Mouse (Mus musculus) cortical plate, adult 2 months (tissue): ENCODE measurements around the gene Podxl2. TPM values are rescaled to one million over a fixed set of nuclear protein-coding genes. Genes with fewer than 3 reads are reported as not detected.

Experiments
- H3K27ac ChIP-seq: fragments of 200-500 bp; 2 replicates; pipeline ENCODE4 v1.5.1; 2012; ENCODE audit warnings: low read length, control low read depth, inconsistent platforms; ENCODE audit not compliant: insufficient read depth
- H3K4me1 ChIP-seq: fragments of 200-500 bp; 2 replicates; pipeline ENCODE4 v1.6.1; 2011; ENCODE audit warnings: low read length; ENCODE audit not compliant: control insufficient read depth, insufficient read depth
- H3K4me3 ChIP-seq: fragments of 200-500 bp; 2 replicates; pipeline ENCODE4 v1.5.1; 2011; ENCODE audit warnings: mild to moderate bottlenecking, low read length, control low read depth; ENCODE audit not compliant: insufficient read depth
- CTCF ChIP-seq: fragments of 200-500 bp; IDR thresholded peaks from 2 replicates; pipeline ENCODE4 v1.5.1; 2011; ENCODE audit warnings: mild to moderate bottlenecking, control low read depth, low read length; ENCODE audit not compliant: insufficient read depth; ENCODE audit errors: extremely low read depth
- POLR2A ChIP-seq: fragments of 200-500 bp; IDR thresholded peaks from 2 replicates; pipeline ENCODE4 v1.6.1; 2011; ENCODE audit warnings: mild to moderate bottlenecking, low read length, control low read depth; ENCODE audit not compliant: insufficient read depth; ENCODE audit errors: extremely low read depth
- polyA plus RNA-seq: library from polyadenylated mRNA; depleted of rRNA; stranded (reverse); fragments of >200 nt; gene quantifications from 2 replicates; pipeline ENCODE4 v1.2.3, GENCODE M21; 2012

The Podxl2 gene
- polyA plus RNA-seq, 1 experiment, result 381 TPM

DNA sequence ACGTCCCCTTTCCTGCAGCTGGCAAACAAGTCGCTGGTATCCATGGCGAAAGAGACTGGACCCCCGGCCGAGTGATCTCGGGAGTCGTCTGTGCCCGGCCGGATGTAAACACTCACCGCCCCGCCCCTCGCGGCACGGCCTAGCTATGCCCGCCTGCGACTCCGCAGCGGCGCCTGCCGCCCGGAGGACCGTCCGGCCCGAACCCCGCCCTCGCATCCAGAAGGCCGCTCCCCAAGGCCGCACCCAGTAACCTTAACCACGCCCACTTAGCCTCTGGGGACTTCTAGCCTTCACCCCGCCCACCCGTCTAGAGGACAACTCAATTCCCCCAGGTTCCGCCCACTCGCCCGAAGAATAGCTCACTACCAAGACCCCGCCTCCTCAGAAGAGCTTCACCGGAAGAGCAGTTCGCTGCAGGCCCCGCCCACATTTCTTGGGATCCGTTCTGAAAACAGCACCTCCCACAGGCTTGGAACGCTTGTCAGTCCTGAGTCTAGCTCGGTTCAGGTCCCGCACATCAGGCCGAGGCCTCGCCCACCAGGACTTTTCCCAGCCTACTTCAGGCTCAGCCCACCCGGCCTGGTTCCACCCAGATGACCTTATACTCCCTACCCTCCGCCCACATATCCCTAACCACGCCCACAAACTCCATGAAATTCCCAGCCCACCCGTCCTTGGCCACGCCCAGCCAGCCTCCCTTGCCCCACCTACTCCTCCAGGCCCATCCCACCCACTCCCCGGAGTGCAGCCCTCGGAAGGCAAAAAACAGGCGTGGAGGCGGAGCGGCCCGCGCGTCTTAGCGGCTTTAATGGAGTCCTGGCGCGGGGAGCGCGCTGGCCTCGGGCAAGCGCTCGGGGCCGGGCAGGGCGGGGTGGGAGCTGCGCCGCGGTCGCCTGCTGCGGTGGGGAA lies 32.8 kb downstream of the Podxl2 start, which contains the start of gene Abtb1:
Gene Abtb1 (minus strand): TSS at position 204 of the 909 bp plus-strand sequence.
- H3K4me1 ChIP-seq, result no peaks in the 10 kb centered on the region
- H3K4me3 ChIP-seq, result peak within 1 kb of the TSS; percentile 91
- TF ChIP-seq POLR2A (peak; percentile 48), CTCF (peak; percentile 19; the same call in 1 of the 2 replicates)
- peak within 1 kb of the TSS; percentile 74 for H3K27ac ChIP-seq

DNA sequence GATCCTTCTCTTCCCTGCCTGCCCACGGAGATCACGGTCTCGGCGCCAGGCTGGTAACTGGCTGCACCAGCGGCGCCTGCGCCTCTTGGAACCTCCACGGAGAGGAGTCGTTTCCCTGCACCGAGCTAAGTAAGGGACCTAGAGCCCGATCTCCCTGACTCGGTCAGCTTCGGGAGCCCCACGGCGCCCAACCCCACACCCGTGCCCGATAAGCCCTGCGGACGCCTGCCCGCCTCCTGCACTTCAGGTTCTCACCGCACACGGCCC lies 33.4 kb downstream of the Podxl2 start:
- peak overlapping the region; percentile 91 for H3K4me3 ChIP-seq

DNA sequence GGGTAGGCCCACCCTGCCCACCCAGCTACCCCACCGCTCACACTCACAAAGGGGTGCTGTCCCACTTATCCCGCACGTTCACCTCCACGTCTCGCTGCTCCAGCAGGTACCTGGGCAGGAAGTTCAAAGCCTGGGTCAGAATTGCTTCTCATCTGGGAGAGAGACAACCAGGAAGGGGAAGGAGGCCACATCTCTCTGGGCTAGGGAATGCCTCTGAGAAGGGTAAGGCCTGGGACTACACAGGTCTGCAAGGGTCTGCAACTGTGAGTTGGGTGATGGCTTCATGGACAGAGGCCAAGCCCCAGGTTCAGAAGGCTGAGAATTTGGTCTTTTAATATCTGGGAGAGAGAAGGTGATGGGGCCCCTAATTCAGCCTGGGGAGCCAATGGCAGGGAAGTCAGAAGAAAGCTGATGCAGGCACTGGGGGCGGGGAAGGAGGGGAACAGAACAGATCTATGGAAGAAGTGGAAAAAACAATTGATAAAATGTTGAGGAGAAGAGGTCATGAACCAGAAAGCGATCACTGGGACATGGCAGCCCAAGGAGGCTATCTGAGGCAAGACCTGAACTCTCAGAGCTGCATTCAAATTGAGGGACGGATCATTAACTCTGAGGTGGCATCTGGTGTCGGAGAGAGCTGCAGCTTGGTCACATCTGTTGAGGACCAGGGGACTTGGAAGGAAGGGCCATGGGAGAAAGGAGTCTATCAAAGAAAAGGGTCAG lies 33.9 kb downstream of the Podxl2 start:
- no peak for TF ChIP-seq POLR2A
- no peak for TF ChIP-seq CTCF

More for the DNA sequence above, 33.4 kb downstream of the Podxl2 start:
- H3K27ac ChIP-seq, result peak overlapping the region; percentile 74
- no peaks in the 10 kb centered on the region for H3K4me1 ChIP-seq
- TF ChIP-seq POLR2A (no peak), CTCF (no peak)

DNA sequence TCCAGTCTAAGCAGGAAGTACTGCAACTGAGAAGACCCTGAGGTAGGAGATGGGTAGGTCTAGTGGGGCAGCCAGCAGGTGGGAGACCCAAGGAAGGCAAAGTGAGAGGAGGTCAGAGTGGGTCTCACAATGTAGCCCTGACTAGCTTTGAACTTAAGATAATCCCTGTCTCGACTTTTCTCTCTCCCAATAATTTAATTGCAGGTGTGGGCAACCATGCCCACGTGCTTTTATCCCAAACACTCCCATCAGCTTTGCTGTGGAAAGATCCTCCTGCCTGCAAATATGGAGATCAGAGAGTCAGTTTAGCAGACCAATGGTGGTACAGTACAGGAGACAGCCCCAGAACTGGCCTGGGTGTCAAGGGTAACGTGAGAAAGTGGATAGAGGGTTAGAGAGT lies 34.6 kb downstream of the Podxl2 start:
- TF ChIP-seq POLR2A, result no peak
- TF ChIP-seq CTCF, result no peak
- Histone ChIP-seq H3K4me1 (no peaks in the 10 kb centered on the region), H3K4me3 (peak overlapping the region; percentile 91; the same call in 1 of the 2 replicates), H3K27ac (no peak overlapping the region)

More for the DNA sequence above, 33.9 kb downstream of the Podxl2 start:
- Histone ChIP-seq H3K4me3 (peak overlapping the region; percentile 91), H3K27ac (peak overlapping the region; percentile 74; the same call in 1 of the 2 replicates), H3K4me1 (no peaks in the 10 kb centered on the region)

DNA sequence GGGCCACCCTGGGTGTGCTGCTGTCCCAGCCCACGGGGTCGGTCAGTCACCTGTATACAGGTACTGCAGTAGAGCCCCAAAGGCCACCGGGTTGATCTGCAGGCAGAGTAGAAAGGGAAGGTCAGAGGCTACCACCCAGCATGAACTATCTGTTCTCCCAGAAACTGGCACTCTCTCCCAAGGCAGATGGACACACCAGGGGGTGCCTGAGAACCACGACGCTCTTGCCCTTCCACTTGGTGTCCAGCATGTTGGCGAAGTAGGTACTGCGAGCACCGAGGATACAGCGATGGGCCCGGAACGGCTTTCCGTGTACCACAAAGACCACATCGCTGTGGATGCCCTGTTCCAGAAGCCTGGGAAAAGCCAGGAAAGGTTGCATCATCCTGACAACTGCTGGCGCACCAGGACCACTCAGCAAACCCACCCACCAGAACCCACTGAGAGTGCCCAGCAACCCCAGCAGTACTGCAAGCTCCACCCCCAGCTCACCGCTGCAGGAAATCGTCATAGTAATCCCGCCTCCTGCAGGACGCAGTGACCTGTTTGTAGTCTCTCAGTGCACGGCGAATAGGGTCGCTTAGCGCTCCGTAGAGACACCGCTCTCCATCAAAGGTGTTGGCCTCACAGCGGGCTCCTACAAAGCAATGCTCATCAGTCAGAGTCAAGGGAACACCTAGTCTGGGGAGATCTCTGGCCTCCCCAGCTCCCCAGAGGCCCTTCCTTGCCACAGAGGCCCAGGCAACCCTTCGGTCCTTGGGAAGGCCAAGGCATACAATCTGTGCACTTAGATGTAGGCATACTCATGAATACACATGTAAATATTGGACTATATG lies 35.5 kb downstream of the Podxl2 start:
- no peak overlapping the region for H3K27ac ChIP-seq
- H3K4me3 ChIP-seq, result no peak overlapping the region
- TF ChIP-seq POLR2A, result no peak
- TF ChIP-seq CTCF, result no peak
- H3K4me1 ChIP-seq, result no peaks in the 10 kb centered on the region

DNA sequence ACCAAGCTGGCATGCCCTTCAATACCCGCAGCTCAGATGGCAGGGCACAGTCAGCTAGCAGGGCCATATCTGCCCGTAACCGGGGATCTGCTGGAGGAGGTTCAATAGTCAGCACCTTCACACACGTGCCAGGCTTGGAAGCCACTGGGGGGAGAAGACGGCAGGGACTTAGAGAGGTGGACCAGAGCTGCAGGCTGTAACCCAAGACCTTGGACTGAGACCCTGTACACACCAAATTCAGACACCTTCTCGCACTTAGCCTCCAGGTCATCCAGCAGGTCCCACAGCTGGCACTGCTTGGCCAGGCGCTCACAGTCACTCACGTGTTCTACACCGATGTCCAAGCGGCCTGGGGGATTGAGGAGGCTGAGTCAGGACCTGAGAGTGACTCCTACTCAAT lies 36.2 kb downstream of the Podxl2 start:
- H3K4me3 ChIP-seq, result no peak overlapping the region
- H3K4me1 ChIP-seq, result no peaks in the 10 kb centered on the region
- no peak overlapping the region for H3K27ac ChIP-seq
- TF ChIP-seq CTCF (no peak), POLR2A (no peak)

DNA sequence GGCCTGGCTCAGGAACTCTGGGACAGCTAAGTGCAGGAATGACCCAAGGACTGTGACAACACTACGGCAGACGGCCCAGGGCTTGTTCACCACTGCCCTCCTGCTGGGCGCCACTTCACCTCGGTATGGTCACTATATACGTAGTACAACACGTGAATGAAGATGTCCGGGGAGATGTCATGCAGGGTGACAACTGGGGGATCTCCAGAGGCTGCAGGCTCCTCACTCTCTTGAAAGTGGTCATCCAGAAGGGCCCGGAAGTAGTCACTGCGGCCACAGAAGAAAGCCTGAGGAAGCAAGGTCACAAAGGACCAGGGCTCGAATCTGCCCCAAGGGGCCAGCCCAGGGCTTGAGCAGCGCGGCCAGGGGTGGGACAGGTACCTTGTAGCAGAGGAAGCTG lies 36.8 kb downstream of the Podxl2 start:
- TF ChIP-seq CTCF, result no peak
- no peak for TF ChIP-seq POLR2A
- Histone ChIP-seq H3K4me1 (no peaks in the 10 kb centered on the region), H3K4me3 (no peak overlapping the region), H3K27ac (no peak overlapping the region)

DNA sequence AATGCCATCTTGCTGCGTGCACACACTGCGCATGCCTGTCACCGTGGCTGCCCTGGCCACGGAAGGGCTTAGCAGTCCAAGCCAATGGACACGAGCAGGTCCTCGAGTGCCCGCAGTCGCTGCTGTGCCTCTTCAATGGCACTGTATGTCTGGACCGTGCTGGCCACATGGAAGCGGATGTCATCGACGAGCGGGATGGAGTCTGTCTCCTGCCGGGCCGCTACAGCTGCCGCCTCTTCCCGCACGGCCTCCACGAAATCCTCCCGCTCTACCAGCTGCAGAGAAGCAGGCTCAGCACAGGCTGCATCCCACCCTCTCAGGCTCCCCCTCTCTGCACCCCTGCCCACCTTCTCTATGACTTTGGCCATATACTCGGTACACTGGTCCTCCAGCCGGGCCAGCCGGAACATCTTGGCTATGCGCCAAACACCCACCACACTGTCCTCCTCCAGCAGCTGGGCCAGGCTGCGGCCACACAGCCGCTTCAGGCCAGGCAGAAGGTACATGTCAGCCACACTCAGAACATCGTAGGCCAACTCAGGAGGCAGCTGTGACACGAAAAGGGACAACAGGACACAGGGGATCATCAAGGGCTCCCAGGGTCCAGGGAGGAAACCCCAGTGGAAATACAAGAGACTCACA lies 38.5 kb downstream of the Podxl2 start:
- Histone ChIP-seq H3K27ac (no peak overlapping the region), H3K4me1 (no peaks in the 10 kb centered on the region), H3K4me3 (no peak overlapping the region)
- TF ChIP-seq CTCF, result no peak
- TF ChIP-seq POLR2A, result no peak

DNA sequence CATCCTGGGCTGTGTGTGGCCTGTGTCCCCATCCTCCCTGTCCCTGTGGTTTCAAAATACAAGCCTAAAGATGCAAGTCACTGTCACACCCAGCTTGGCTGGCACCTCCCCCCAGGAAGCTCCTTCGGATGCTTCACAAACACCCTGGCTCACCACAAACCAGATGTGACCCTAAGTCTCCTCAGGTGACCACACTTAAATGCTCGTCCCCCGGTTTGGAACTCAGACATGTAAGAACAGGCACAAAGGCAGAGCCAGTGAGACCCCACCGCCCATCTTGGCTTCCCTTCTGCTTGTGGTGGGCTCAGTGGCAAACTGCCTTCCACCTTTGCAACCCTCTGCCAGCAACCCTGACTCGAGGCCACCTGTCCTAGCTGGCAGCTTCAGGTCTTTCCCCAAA lies 39.8 kb downstream of the Podxl2 start:
- Histone ChIP-seq H3K4me1 (no peaks in the 10 kb centered on the region), H3K4me3 (no peak overlapping the region), H3K27ac (no peak overlapping the region)
- no peak for TF ChIP-seq POLR2A
- TF ChIP-seq CTCF, result no peak
